Mouse (Mus musculus): ENCODE data around the gene Nup50. TPM values are rescaled to one million over a fixed set of nuclear protein-coding genes. Genes with fewer than 3 reads are reported as not detected.
A peak's percentile ranks its signal among the peaks of the same experiment; 100 is the strongest.

Nup50 gene
- total RNA-seq, 2 experiments from 2014 or later, result 32.3 to 74.2 TPM

- ATAC-seq (ENCODE audit: poor library complexity, severe bottlenecking), result peak; percentile 86
These were observed 64.9 kb downstream of the Nup50 start, which contains the start of gene 5031439G07Rik for GRCm38 (mm10) chr15:84987874-84988825. 5031439G07Rik (minus strand) TSS chr15:84988551.

GRCm38 (mm10) chr15:84989098-84989497 lies 65.9 kb downstream of the Nup50 start:
- ATAC-seq (ENCODE audit: poor library complexity, severe bottlenecking), result no peak

GRCm38 (mm10) chr15:84989771-84990170 lies 66.6 kb downstream of the Nup50 start:
- no peak for ATAC-seq (ENCODE audit: poor library complexity, severe bottlenecking)

Other genes with a start within 250 kb of the Nup50 start
- gene Arhgap8, start 203.4 kb upstream of the Nup50 start, total RNA-seq (2015), result not detected in 2 replicates
- gene Arhgap8, start 203.4 kb upstream of the Nup50 start, total RNA-seq (2017), result not detected in 2 replicates
- gene Phf21b, start 67.4 kb upstream of the Nup50 start, total RNA-seq (2015), result 0.09 and 0.14 TPM in 2 replicates
- gene Phf21b, start 67.4 kb upstream of the Nup50 start, total RNA-seq (2017), result 0.22 and 0.69 TPM in 2 replicates
- 0.02 and 0.36 TPM in 2 replicates for gene Gm29666, start 3.4 kb upstream of the Nup50 start, total RNA-seq (2015)
- gene Gm29666, start 3.4 kb upstream of the Nup50 start, total RNA-seq (2017), result 0.08 and 0.29 TPM in 2 replicates
- gene 5031439G07Rik, start 65.1 kb downstream of the Nup50 start, total RNA-seq (2015), result 48.7 and 48.8 TPM in 2 replicates
- 65.3 and 73.5 TPM in 2 replicates for gene 5031439G07Rik, start 65.1 kb downstream of the Nup50 start, total RNA-seq (2017)
- not detected in 2 replicates for gene Upk3a, start 93.7 kb downstream of the Nup50 start, total RNA-seq (2015)
- gene Upk3a, start 93.7 kb downstream of the Nup50 start, total RNA-seq (2017), result not detected in 2 replicates
- 8.4 and 9.9 TPM in 2 replicates for gene Fam118a, start 105.5 kb downstream of the Nup50 start, total RNA-seq (2015)
- gene Fam118a, start 105.5 kb downstream of the Nup50 start, total RNA-seq (2017), result 7.5 and 8.8 TPM in 2 replicates
- not detected in 2 replicates for gene Smc1b, start 208.6 kb downstream of the Nup50 start, total RNA-seq (2015)
- gene Smc1b, start 208.6 kb downstream of the Nup50 start, total RNA-seq (2017), result not detected in 2 replicates
- gene Ribc2, start 208.7 kb downstream of the Nup50 start, total RNA-seq (2015), result not detected in 2 replicates
- gene Ribc2, start 208.7 kb downstream of the Nup50 start, total RNA-seq (2017), result not detected in 2 replicates

All from megakaryocyte, adult 5-6 weeks (primary cell).